Mouse (Mus musculus): ENCODE data around the gene Olfr575. TPM values are rescaled to one million over a fixed set of nuclear protein-coding genes. Genes with fewer than 3 reads are reported as not detected.
A peak's percentile ranks its signal among the peaks of the same experiment; 100 is the strongest.

Gene Olfr575
- polyA plus RNA-seq, 1 experiment from 2014 or later = not detected

- DNase-seq (ENCODE audit: low spot score) (no peak), ATAC-seq (replicated peaks; ENCODE audit: low FRiP score, low read depth) (no peak)
- TF ChIP-seq CTCF (IDR thresholded peaks at IDR 0.05; ENCODE audit: low read depth) = no peak
- WGBS = 88% methylated on average over 1 of the region's 1 CpGs
- no peak within 1 kb of the TSS for H3K4me2 ChIP-seq (ENCODE audit: low read length)
- H3K4me1 ChIP-seq (replicated peaks; ENCODE audit: insufficient read depth, low read length) = no peaks in the 10 kb centered on the region
- H3K9me3 ChIP-seq (replicated peaks; ENCODE audit: low read length) = no peaks in the 10 kb centered on the region
- no peak within 1 kb of the TSS for H3K27ac ChIP-seq
- H3K36me3 ChIP-seq (ENCODE audit: insufficient read depth, low read length) = no peaks in the 10 kb centered on the region
- H3K27me3 ChIP-seq (ENCODE audit: insufficient read depth, low read length) = no peaks in the 10 kb centered on the region
- H3K4me3 ChIP-seq (replicated peaks; ENCODE audit: low read depth, low read length) = no peak within 1 kb of the TSS
- H3K9ac ChIP-seq (ENCODE audit: low read depth, low read length) = no peak within 1 kb of the TSS
These were observed 10.4 kb downstream of the Olfr575 start, which contains the start of gene Olfr574 for GRCm38 (mm10) chr7:102948167-102948566. Gene Olfr574, plus strand, starts transcription at chr7:102948467.

GRCm38 (mm10) chr7:102943417-102943816, 15.2 kb downstream of the Olfr575 start:
- Histone ChIP-seq H3K9ac (ENCODE audit: low read depth, low read length) (no peak overlapping the region), H3K27ac (no peak overlapping the region), H3K4me2 (ENCODE audit: low read length) (no peak overlapping the region), H3K27me3 (ENCODE audit: insufficient read depth, low read length) (no peaks in the 10 kb centered on the region), H3K36me3 (ENCODE audit: insufficient read depth, low read length) (no peaks in the 10 kb centered on the region), H3K4me3 (replicated peaks; ENCODE audit: low read depth, low read length) (no peak overlapping the region), H3K4me1 (replicated peaks; ENCODE audit: insufficient read depth, low read length) (no peaks in the 10 kb centered on the region), H3K9me3 (replicated peaks; ENCODE audit: low read length) (no peaks in the 10 kb centered on the region)
- DNase-seq (ENCODE audit: low spot score) = no peak
- no peak for TF ChIP-seq CTCF (IDR thresholded peaks at IDR 0.05; ENCODE audit: low read depth)
- no peak for ATAC-seq (replicated peaks; ENCODE audit: low FRiP score, low read depth)
- 91% methylated on average over 1 of the region's 1 CpGs for WGBS

GRCm38 (mm10) chr7:102942475-102942874, 16.1 kb downstream of the Olfr575 start, which contains the start of gene Olfr573-ps1:
Gene Olfr573-ps1, minus strand, starts transcription at chr7:102942575.
- Histone ChIP-seq H3K9me3 (replicated peaks; ENCODE audit: low read length) (no peaks in the 10 kb centered on the region), H3K4me2 (ENCODE audit: low read length) (no peak within 1 kb of the TSS), H3K4me3 (replicated peaks; ENCODE audit: low read depth, low read length) (no peak within 1 kb of the TSS), H3K27ac (no peak within 1 kb of the TSS), H3K4me1 (replicated peaks; ENCODE audit: insufficient read depth, low read length) (no peaks in the 10 kb centered on the region), H3K9ac (ENCODE audit: low read depth, low read length) (no peak within 1 kb of the TSS), H3K36me3 (ENCODE audit: insufficient read depth, low read length) (no peaks in the 10 kb centered on the region), H3K27me3 (ENCODE audit: insufficient read depth, low read length) (no peaks in the 10 kb centered on the region)
- no peak for TF ChIP-seq CTCF (IDR thresholded peaks at IDR 0.05; ENCODE audit: low read depth)
- DNase-seq (ENCODE audit: low spot score) (no peak), ATAC-seq (replicated peaks; ENCODE audit: low FRiP score, low read depth) (no peak)
- WGBS = 84% methylated on average over 2 of the region's 2 CpGs

GRCm38 (mm10) chr7:102927105-102927504, 31.5 kb downstream of the Olfr575 start:
- TF ChIP-seq CTCF (IDR thresholded peaks at IDR 0.05; ENCODE audit: low read depth) = no peak
- Histone ChIP-seq H3K27ac (no peak overlapping the region), H3K4me1 (replicated peaks; ENCODE audit: insufficient read depth, low read length) (no peaks in the 10 kb centered on the region), H3K36me3 (ENCODE audit: insufficient read depth, low read length) (no peaks in the 10 kb centered on the region), H3K9me3 (replicated peaks; ENCODE audit: low read length) (no peaks in the 10 kb centered on the region), H3K4me3 (replicated peaks; ENCODE audit: low read depth, low read length) (no peak overlapping the region), H3K27me3 (ENCODE audit: insufficient read depth, low read length) (no peaks in the 10 kb centered on the region), H3K4me2 (ENCODE audit: low read length) (no peak overlapping the region), H3K9ac (ENCODE audit: low read depth, low read length) (no peak overlapping the region)
- DNase-seq (ENCODE audit: low spot score) (no peak), ATAC-seq (replicated peaks; ENCODE audit: low FRiP score, low read depth) (no peak)
- 62% methylated on average over 3 of the region's 3 CpGs for WGBS

- TF ChIP-seq CTCF (IDR thresholded peaks at IDR 0.05; ENCODE audit: low read depth) = no peak
- no peaks in the 10 kb centered on the region for H3K4me1 ChIP-seq (replicated peaks; ENCODE audit: insufficient read depth, low read length)
- H3K4me3 ChIP-seq (replicated peaks; ENCODE audit: low read depth, low read length) = no peak within 1 kb of the TSS
- no peaks in the 10 kb centered on the region for H3K9me3 ChIP-seq (replicated peaks; ENCODE audit: low read length)
- 69% methylated on average over 1 of the region's 1 CpGs for WGBS
- no peak within 1 kb of the TSS for H3K9ac ChIP-seq (ENCODE audit: low read depth, low read length)
- no peaks in the 10 kb centered on the region for H3K36me3 ChIP-seq (ENCODE audit: insufficient read depth, low read length)
- H3K27ac ChIP-seq = no peak within 1 kb of the TSS
- ATAC-seq (replicated peaks; ENCODE audit: low FRiP score, low read depth) (no peak), DNase-seq (ENCODE audit: low spot score) (no peak)
- no peak within 1 kb of the TSS for H3K4me2 ChIP-seq (ENCODE audit: low read length)
- no peaks in the 10 kb centered on the region for H3K27me3 ChIP-seq (ENCODE audit: insufficient read depth, low read length)
These were observed 34.5 kb downstream of the Olfr575 start, which contains the start of gene Olfr572 for GRCm38 (mm10) chr7:102924109-102924508. Gene Olfr572, plus strand, starts transcription at chr7:102924409.

- no peaks in the 10 kb centered on the region for H3K36me3 ChIP-seq (ENCODE audit: insufficient read depth, low read length)
- peak; percentile 77 for TF ChIP-seq CTCF (IDR thresholded peaks at IDR 0.05; ENCODE audit: low read depth)
- no peaks in the 10 kb centered on the region for H3K9me3 ChIP-seq (replicated peaks; ENCODE audit: low read length)
- 14% methylated on average over 1 of the region's 1 CpGs for WGBS
- DNase-seq (ENCODE audit: low spot score) (peak; percentile 72), ATAC-seq (replicated peaks; ENCODE audit: low FRiP score, low read depth) (peak; percentile 71)
- no peak overlapping the region for H3K27ac ChIP-seq
- no peak overlapping the region for H3K4me3 ChIP-seq (replicated peaks; ENCODE audit: low read depth, low read length)
- H3K4me2 ChIP-seq (ENCODE audit: low read length) = no peak overlapping the region
- no peak overlapping the region for H3K9ac ChIP-seq (ENCODE audit: low read depth, low read length)
- no peaks in the 10 kb centered on the region for H3K4me1 ChIP-seq (replicated peaks; ENCODE audit: insufficient read depth, low read length)
- no peaks in the 10 kb centered on the region for H3K27me3 ChIP-seq (ENCODE audit: insufficient read depth, low read length)
These were observed 38.9 kb downstream of the Olfr575 start for GRCm38 (mm10) chr7:102919632-102920031.
